Mouse (Mus musculus) megakaryocyte progenitor cell, adult 5-6 weeks (primary cell): ENCODE measurements around the gene Cdc42bpg. TPM values are rescaled to one million over a fixed set of nuclear protein-coding genes. Genes with fewer than 3 reads are reported as not detected.

Experiments
- ATAC-seq: replicated peaks from 2 replicates; pipeline ENCODE4 v1.8.0; 2016; ENCODE audit warnings: mild to moderate bottlenecking, moderate TSS enrichment, inconsistent platforms; ENCODE audit not compliant: poor library complexity
- total RNA-seq, 2 experiments: library from RNA; stranded (forward) in 1 of 2; stranded (reverse) in 1 of 2; fragments of 157-497, 149-512 nt in 1 of 2; fragments of 200-1000 nt in 1 of 2; gene quantifications; 2 replicates each; pipeline versions ENCODE4 v1.2.3 to v1.2.4; 2015 to 2017

The Cdc42bpg gene
- 1.3 and 2.0 TPM in 2 replicates for total RNA-seq (2015)
- 3.2 and 3.5 TPM in 2 replicates for total RNA-seq (2017)

- peak; percentile 51 for ATAC-seq
These were observed at the start of gene Cdc42bpg for GRCm38 (mm10) chr19:6306137-6306551. Gene Cdc42bpg, plus strand, starts transcription at chr19:6306456.

- peak; percentile 37; the same call in 1 of the 2 replicates for ATAC-seq
These were observed 45.8 kb upstream of the Cdc42bpg start for GRCm38 (mm10) chr19:6260428-6260827.

GRCm38 (mm10) chr19:6260946-6261345 lies 45.3 kb upstream of the Cdc42bpg start:
- no peak for ATAC-seq

GRCm38 (mm10) chr19:6261379-6261778 lies 44.9 kb upstream of the Cdc42bpg start:
- ATAC-seq: no peak

GRCm38 (mm10) chr19:6262222-6262621 lies 44.0 kb upstream of the Cdc42bpg start:
- ATAC-seq: peak; percentile 84

- ATAC-seq: no peak
These were observed 43.3 kb upstream of the Cdc42bpg start for GRCm38 (mm10) chr19:6262839-6263433.

GRCm38 (mm10) chr19:6264200-6264599 lies 42.1 kb upstream of the Cdc42bpg start:
- no peak for ATAC-seq

GRCm38 (mm10) chr19:6264945-6265344 lies 41.3 kb upstream of the Cdc42bpg start:
- no peak for ATAC-seq

- ATAC-seq: no peak
These were observed 40.5 kb upstream of the Cdc42bpg start for GRCm38 (mm10) chr19:6265727-6266182.

GRCm38 (mm10) chr19:6267306-6268169 lies 38.7 kb upstream of the Cdc42bpg start:
- ATAC-seq: no peak

GRCm38 (mm10) chr19:6268170-6268528 lies 38.1 kb upstream of the Cdc42bpg start:
- peak; percentile 91 for ATAC-seq

GRCm38 (mm10) chr19:6268670-6269132 lies 37.6 kb upstream of the Cdc42bpg start:
- ATAC-seq: peak; percentile 51

- no peak for ATAC-seq
These were observed 36.3 kb upstream of the Cdc42bpg start for GRCm38 (mm10) chr19:6269798-6270475.

GRCm38 (mm10) chr19:6270661-6271060 lies 35.6 kb upstream of the Cdc42bpg start:
- no peak for ATAC-seq

GRCm38 (mm10) chr19:6271206-6271605 lies 35.0 kb upstream of the Cdc42bpg start:
- ATAC-seq: no peak

- ATAC-seq: no peak
These were observed 34.2 kb upstream of the Cdc42bpg start for GRCm38 (mm10) chr19:6272053-6272452.

- no peak for ATAC-seq
These were observed 33.5 kb upstream of the Cdc42bpg start for GRCm38 (mm10) chr19:6272738-6273137.

GRCm38 (mm10) chr19:6273592-6273991 lies 32.7 kb upstream of the Cdc42bpg start:
- ATAC-seq: no peak

- no peak for ATAC-seq
These were observed 32.2 kb upstream of the Cdc42bpg start for GRCm38 (mm10) chr19:6273998-6274608.

GRCm38 (mm10) chr19:6275740-6276389 lies 30.4 kb upstream of the Cdc42bpg start:
- ATAC-seq: peak; percentile 43
